Mouse (Mus musculus) midbrain, embryonic 13.5 days (tissue): ENCODE results near the gene Sugt1. TPM values are rescaled to one million over a fixed set of nuclear protein-coding genes. Genes with fewer than 3 reads are reported as not detected.

Experiments
- ATAC-seq: fragments of 200-750 bp; cut with Nextera tagmentation; 2 replicates; pipeline ENCODE4 v1.8.0; 2017; ENCODE audit warnings: mild to moderate bottlenecking, moderate TSS enrichment, moderate library complexity
- H3K27ac ChIP-seq: fragments of 300-500 bp; sonication (generic); 2 replicates; pipeline ENCODE4 v1.5.1; 2015; ENCODE audit warnings: inconsistent platforms, mild to moderate bottlenecking, moderate library complexity
- H3K27me3 ChIP-seq: fragments of 300-500 bp; sonication (generic); 2 replicates; pipeline ENCODE4 v1.6.1; 2015; ENCODE audit warnings: mild to moderate bottlenecking, inconsistent platforms
- H3K36me3 ChIP-seq: fragments of 300-500 bp; sonication (generic); 2 replicates; pipeline ENCODE4 v1.6.1; 2015; ENCODE audit warnings: mild to moderate bottlenecking, inconsistent platforms
- H3K4me1 ChIP-seq: fragments of 300-500 bp; sonication (generic); replicated peaks from 2 replicates; pipeline ENCODE4 v1.6.1; 2015; ENCODE audit warnings: inconsistent platforms
- H3K4me2 ChIP-seq: fragments of 300-500 bp; sonication (generic); replicated peaks from 2 replicates; pipeline ENCODE4 v1.6.1; 2015; ENCODE audit warnings: moderate library complexity, mild to moderate bottlenecking, inconsistent platforms
- H3K4me3 ChIP-seq: fragments of 300-500 bp; sonication (generic); replicated peaks from 2 replicates; pipeline ENCODE4 v1.5.1; 2015; ENCODE audit warnings: mild to moderate bottlenecking, inconsistent platforms
- H3K9ac ChIP-seq: fragments of 300-500 bp; sonication (generic); replicated peaks from 2 replicates; pipeline ENCODE4 v1.6.1; 2015; ENCODE audit warnings: mild to moderate bottlenecking, inconsistent platforms
- H3K9me3 ChIP-seq: fragments of 300-500 bp; sonication (generic); 2 replicates; pipeline ENCODE4 v1.6.1; 2016; ENCODE audit warnings: mild to moderate bottlenecking, inconsistent platforms
- WGBS: fragments of 180-500 bp; shearing (Covaris S2); methylation state at CpG from one replicate; pipeline ENCODE4 v1.1.7; 2015; 5-methylcytosine and 5-hydroxymethylcytosine counted together
- polyA plus RNA-seq: library from polyadenylated mRNA; unstranded; fragments of >200 nt; fragmentation: Nextera tagmentation; extraction: Ambion mirVana; gene quantifications from 2 replicates; pipeline ENCODE4 v1.2.1, GENCODE M21; 2015

Gene Sugt1
- polyA plus RNA-seq, result 130 and 135 TPM in 2 replicates

- peak within 1 kb of the TSS; percentile 95 for H3K27ac ChIP-seq
- H3K4me2 ChIP-seq, result peak within 1 kb of the TSS; percentile 88
- 0 out of 2 replicates have a peak, but pooled peaks cover 6% of the 10 kb centered on the region for H3K36me3 ChIP-seq
- peaks cover 28% of the 10 kb centered on the region for H3K4me1 ChIP-seq
- no peaks in the 10 kb centered on the region for H3K27me3 ChIP-seq
- H3K9me3 ChIP-seq, result no peaks in the 10 kb centered on the region
- peak; percentile 98 for ATAC-seq
- peak within 1 kb of the TSS; percentile 69 for H3K4me3 ChIP-seq
- H3K9ac ChIP-seq, result peak within 1 kb of the TSS; percentile 80
- WGBS, result under 1% methylated on average over 60 of the region's 60 CpGs
Measured at GRCm38 (mm10) chr14:79587139-79587851, at the start of gene Sugt1. Gene Sugt1, plus strand, starts transcription at chr14:79587691.

- no peak for ATAC-seq
- Histone ChIP-seq H3K4me1 (no peaks in the 10 kb centered on the region), H3K27me3 (no peaks in the 10 kb centered on the region), H3K4me2 (no peak overlapping the region), H3K9me3 (no peaks in the 10 kb centered on the region), H3K9ac (no peak overlapping the region), H3K27ac (no peak overlapping the region), H3K4me3 (no peak overlapping the region), H3K36me3 (no peaks in the 10 kb centered on the region)
Measured at GRCm38 (mm10) chr14:79537921-79538320, 49.6 kb upstream of the Sugt1 start.

GRCm38 (mm10) chr14:79541606-79542005, 45.9 kb upstream of the Sugt1 start:
- no peaks in the 10 kb centered on the region for H3K9me3 ChIP-seq
- H3K9ac ChIP-seq, result no peak overlapping the region
- no peak overlapping the region for H3K4me3 ChIP-seq
- ATAC-seq, result no peak
- H3K4me1 ChIP-seq, result no peaks in the 10 kb centered on the region
- H3K27ac ChIP-seq, result no peak overlapping the region
- no peak overlapping the region for H3K4me2 ChIP-seq
- H3K27me3 ChIP-seq, result no peaks in the 10 kb centered on the region
- H3K36me3 ChIP-seq, result no peaks in the 10 kb centered on the region

DNA sequence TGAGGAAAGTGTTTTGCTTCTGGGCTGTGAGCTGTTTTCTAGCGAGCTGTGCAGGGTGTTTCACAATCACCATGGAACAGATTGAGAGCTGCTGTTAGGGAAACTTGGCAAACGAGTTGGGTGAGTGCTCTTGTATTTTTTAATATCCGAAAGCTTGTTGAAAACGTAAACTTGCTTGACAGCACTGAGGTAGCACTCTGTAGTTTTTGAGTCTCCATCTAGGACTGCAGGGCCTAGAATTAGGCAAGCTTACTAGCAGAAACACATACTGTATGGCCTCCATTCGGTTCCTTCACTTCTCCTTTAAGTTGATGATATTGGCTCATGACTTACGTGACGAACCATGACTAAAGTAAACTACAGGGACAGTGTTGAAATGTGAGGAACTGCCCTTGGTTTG, 38.1 kb upstream of the Sugt1 start:
- Histone ChIP-seq H3K4me3 (no peak overlapping the region), H3K9me3 (no peaks in the 10 kb centered on the region), H3K27ac (no peak overlapping the region), H3K27me3 (no peaks in the 10 kb centered on the region), H3K9ac (no peak overlapping the region), H3K4me1 (no peaks in the 10 kb centered on the region), H3K4me2 (no peak overlapping the region), H3K36me3 (no peaks in the 10 kb centered on the region)
- whole genome bisulfite sequencing, result 90% methylated on average over 7 of the region's 7 CpGs
- no peak for ATAC-seq

DNA sequence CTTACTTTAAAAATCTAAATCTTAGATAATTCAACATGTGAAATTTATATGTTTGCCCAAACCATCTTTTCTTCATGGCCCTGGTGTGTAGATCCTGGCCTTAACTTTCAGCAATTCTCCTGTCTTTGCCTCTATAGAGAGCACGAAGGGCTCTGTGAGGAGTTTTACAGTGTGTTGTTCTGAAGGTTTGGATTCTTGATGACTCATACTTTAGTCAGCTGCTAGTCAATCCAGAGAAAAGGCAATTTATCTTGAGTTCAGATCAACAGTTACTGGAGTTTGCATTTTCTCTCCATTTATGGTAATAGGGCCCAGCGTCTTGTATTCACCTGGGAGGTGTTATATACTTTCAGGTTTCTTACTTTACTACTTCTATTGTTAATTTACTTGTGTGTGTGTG, 35.6 kb upstream of the Sugt1 start:
- ATAC-seq, result no peak
- no peaks in the 10 kb centered on the region for H3K36me3 ChIP-seq
- H3K27ac ChIP-seq, result no peak overlapping the region
- H3K27me3 ChIP-seq, result no peaks in the 10 kb centered on the region
- WGBS, result 94% methylated on average over 2 of the region's 2 CpGs
- H3K4me2 ChIP-seq, result no peak overlapping the region
- H3K9ac ChIP-seq, result no peak overlapping the region
- no peaks in the 10 kb centered on the region for H3K9me3 ChIP-seq
- H3K4me1 ChIP-seq, result no peaks in the 10 kb centered on the region
- no peak overlapping the region for H3K4me3 ChIP-seq

- no peak overlapping the region for H3K9ac ChIP-seq
- H3K27ac ChIP-seq, result no peak overlapping the region
- no peak overlapping the region for H3K4me2 ChIP-seq
- no peak for ATAC-seq
- H3K27me3 ChIP-seq, result no peaks in the 10 kb centered on the region
- WGBS, result 100% methylated on average over 1 of the region's 1 CpGs
- no peaks in the 10 kb centered on the region for H3K9me3 ChIP-seq
- no peaks in the 10 kb centered on the region for H3K4me1 ChIP-seq
- no peak overlapping the region for H3K4me3 ChIP-seq
- no peaks in the 10 kb centered on the region for H3K36me3 ChIP-seq
Measured at GRCm38 (mm10) chr14:79552854-79553253, 34.6 kb upstream of the Sugt1 start.

DNA sequence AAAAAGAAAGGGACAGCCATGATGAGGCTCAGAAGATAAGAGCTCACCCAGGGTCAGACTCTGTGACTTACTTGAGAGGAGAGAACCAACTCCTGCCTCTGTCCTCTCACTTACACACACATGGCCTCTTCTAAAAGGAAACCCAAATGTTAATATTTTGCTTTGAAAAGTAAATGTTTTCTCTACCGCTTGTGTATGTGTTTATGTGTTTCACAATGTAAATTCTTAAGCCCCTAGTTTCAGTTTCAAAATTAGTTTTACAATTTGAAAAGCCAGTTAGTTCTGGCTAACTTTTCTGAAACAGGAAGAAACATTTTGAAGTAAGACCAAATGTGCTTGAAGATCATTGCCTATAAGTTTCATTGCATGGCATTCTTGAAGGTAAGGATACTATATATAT, 29.7 kb upstream of the Sugt1 start:
- H3K9ac ChIP-seq, result no peak overlapping the region
- no peak overlapping the region for H3K27ac ChIP-seq
- H3K36me3 ChIP-seq, result 0 out of 2 replicates have a peak, but pooled peaks cover 2% of the 10 kb centered on the region
- ATAC-seq, result no peak
- H3K4me2 ChIP-seq, result no peak overlapping the region
- WGBS, result 90% methylated on average over 1 of the region's 1 CpGs
- H3K4me1 ChIP-seq, result no peaks in the 10 kb centered on the region
- no peaks in the 10 kb centered on the region for H3K27me3 ChIP-seq
- H3K9me3 ChIP-seq, result no peaks in the 10 kb centered on the region
- no peak overlapping the region for H3K4me3 ChIP-seq

DNA sequence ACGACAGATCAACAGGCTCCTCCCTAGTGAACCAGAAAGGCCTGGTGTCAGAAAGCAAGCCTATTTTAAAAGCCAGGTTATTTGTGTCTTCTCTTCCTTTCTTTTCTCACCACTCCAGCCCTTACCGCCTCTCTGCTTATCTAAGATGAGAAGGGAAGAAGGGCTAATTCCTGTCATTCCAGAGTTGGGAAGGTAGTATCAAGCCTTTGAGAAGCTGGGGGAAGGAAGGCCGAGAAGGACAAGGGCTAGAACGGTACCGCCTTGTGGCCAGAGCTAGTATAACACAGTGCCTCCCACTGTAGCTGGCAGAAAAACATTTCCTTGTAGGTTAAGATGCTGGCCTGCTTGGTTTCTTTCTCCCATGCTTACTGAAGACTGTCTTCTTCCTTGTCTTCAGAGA, 24.7 kb upstream of the Sugt1 start:
- Histone ChIP-seq H3K4me3 (no peak overlapping the region), H3K4me1 (no peaks in the 10 kb centered on the region), H3K9ac (no peak overlapping the region), H3K36me3 (0 out of 2 replicates have a peak, but pooled peaks cover 2% of the 10 kb centered on the region), H3K27me3 (no peaks in the 10 kb centered on the region), H3K9me3 (no peaks in the 10 kb centered on the region), H3K27ac (no peak overlapping the region), H3K4me2 (no peak overlapping the region)
- ATAC-seq, result no peak
- WGBS, result 20% methylated on average over 5 of the region's 5 CpGs

GRCm38 (mm10) chr14:79564784-79565183, 22.7 kb upstream of the Sugt1 start:
- Histone ChIP-seq H3K4me1 (no peaks in the 10 kb centered on the region), H3K4me2 (no peak overlapping the region), H3K9ac (no peak overlapping the region), H3K36me3 (0 out of 2 replicates have a peak, but pooled peaks cover 2% of the 10 kb centered on the region), H3K27me3 (no peaks in the 10 kb centered on the region), H3K27ac (no peak overlapping the region), H3K4me3 (no peak overlapping the region), H3K9me3 (no peaks in the 10 kb centered on the region)
- no peak for ATAC-seq
- 70% methylated on average over 6 of the region's 6 CpGs for WGBS

DNA sequence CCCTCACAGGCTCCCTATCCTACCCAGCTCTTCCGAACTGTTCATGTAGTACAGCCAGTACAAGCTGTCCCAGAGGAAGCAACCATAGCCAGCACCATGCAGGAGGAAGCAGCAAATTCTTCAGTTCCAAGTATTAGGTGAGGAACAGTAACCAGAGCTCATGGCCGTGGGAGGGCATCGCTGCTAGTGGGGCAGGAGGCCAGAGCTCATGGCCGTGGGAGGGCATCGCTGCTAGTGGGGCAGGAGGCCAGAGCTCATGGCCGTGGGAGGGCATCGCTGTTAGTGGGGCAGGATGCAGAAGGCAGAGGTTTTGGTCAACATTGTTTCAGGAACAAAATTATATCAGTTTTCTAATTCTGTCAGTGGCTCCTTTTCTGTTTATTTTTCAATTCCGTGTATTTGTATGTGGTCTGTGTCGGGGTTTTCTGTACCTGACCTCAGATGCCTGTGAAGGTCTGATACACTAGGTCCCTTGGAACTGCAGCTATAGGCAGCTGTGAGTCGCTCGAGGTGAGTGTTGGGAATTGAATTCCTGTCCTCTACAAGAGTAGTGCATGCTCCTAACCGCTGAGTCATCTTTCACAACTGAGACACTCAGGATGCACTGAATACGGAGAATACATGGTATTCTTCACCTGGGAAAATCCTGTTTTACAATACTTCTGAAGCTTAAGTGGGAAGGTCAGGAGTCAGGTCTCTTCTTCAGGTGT, 13.9 kb upstream of the Sugt1 start:
- Histone ChIP-seq H3K27me3 (no peaks in the 10 kb centered on the region), H3K36me3 (peaks cover 10% of the 10 kb centered on the region; the same call in 1 of the 2 replicates), H3K4me2 (no peak overlapping the region), H3K9ac (no peak overlapping the region), H3K9me3 (no peaks in the 10 kb centered on the region), H3K4me3 (no peak overlapping the region), H3K27ac (no peak overlapping the region), H3K4me1 (no peaks in the 10 kb centered on the region)
- ATAC-seq, result no peak
- WGBS, result 92% methylated on average over 13 of the region's 13 CpGs

GRCm38 (mm10) chr14:79574361-79574760, 13.1 kb upstream of the Sugt1 start:
- no peak overlapping the region for H3K9ac ChIP-seq
- peaks cover 10% of the 10 kb centered on the region; the same call in 1 of the 2 replicates for H3K36me3 ChIP-seq
- H3K9me3 ChIP-seq, result no peaks in the 10 kb centered on the region
- no peaks in the 10 kb centered on the region for H3K27me3 ChIP-seq
- no peak for ATAC-seq
- no peak overlapping the region for H3K4me2 ChIP-seq
- no peak overlapping the region for H3K27ac ChIP-seq
- H3K4me3 ChIP-seq, result no peak overlapping the region
- 100% methylated on average over 1 of the region's 1 CpGs for WGBS
- no peaks in the 10 kb centered on the region for H3K4me1 ChIP-seq

GRCm38 (mm10) chr14:79583526-79584245, 3.8 kb upstream of the Sugt1 start:
- Histone ChIP-seq H3K27me3 (no peaks in the 10 kb centered on the region), H3K4me3 (no peak overlapping the region), H3K36me3 (peaks cover 4% of the 10 kb centered on the region; the same call in 1 of the 2 replicates), H3K4me1 (peaks cover 13% of the 10 kb centered on the region), H3K4me2 (no peak overlapping the region), H3K9me3 (no peaks in the 10 kb centered on the region), H3K27ac (no peak overlapping the region), H3K9ac (no peak overlapping the region)
- 78% methylated on average over 5 of the region's 5 CpGs for WGBS
- no peak for ATAC-seq
